Mouse (Mus musculus): Measurements from ENCODE around the gene Papss2. TPM values are rescaled to one million over a fixed set of nuclear protein-coding genes. Genes with fewer than 3 reads are reported as not detected.

The Papss2 gene
- polyA plus RNA-seq, 1 experiment from 2014 or later, result 2.1 TPM

DNA sequence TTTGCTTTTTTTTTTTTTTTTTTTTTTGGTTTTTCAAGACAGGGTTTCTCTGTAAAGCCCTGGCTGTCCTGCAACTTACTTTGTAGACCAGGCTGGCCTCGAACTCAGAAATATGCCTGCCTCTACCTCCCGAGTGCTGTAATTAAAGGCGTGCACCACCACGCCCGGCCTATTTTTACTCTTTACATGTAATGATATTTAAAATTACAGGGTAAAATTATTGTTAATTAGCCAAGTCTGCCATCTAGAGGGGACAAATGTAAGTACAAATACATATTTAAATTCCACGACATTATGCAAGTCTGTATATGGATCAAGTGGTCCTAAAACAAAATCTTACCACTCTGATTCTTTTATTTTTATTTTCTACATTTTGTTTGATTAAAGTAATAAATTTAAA is 94.1 kb downstream of the Papss2 start:
- ATAC-seq (ENCODE audit: low FRiP score) (no peak), DNase-seq (ENCODE audit: low spot score, missing footprints) (peak; percentile 77)
- H3K27ac ChIP-seq (ENCODE audit: low read depth, low read length), result no peak overlapping the region
- H3K4me1 ChIP-seq (ENCODE audit: control insufficient read depth, insufficient read depth, low read length), result no peaks in the 10 kb centered on the region
- peaks cover 12% of the 10 kb centered on the region for H3K36me3 ChIP-seq (ENCODE audit: control insufficient read depth, insufficient read depth, low read length)
- H3K4me3 ChIP-seq (ENCODE audit: low read depth, low read length), result no peak overlapping the region
- no peaks in the 10 kb centered on the region for H3K9me3 ChIP-seq (ENCODE audit: control insufficient read depth, low read length)
- H3K4me2 ChIP-seq, result no peak overlapping the region
- no peak overlapping the region for H3K9ac ChIP-seq (ENCODE audit: low read length)
- no peaks in the 10 kb centered on the region for H3K27me3 ChIP-seq (ENCODE audit: control insufficient read depth, insufficient read depth, low read length)
- 88% methylated on average over 6 of the region's 6 CpGs for WGBS

DNA sequence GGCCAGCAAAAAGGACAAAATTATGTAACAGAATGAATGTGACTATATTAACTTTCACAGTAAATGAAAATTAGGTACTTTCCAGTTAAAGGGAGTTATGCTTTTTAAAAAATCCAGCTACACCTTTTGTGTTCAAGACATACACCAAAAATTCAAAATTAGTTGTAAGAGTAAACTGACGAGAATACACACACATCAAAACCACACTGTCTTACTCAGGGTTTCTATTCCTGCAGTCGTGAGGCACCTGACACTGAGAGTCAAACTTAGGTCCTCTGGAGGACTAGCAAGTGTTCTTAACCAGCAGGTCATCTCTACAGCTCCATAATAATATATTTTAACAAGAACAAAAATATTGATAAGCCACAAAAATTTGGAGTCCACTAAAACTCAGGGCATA is 101.1 kb downstream of the Papss2 start:
- Histone ChIP-seq H3K36me3 (ENCODE audit: control insufficient read depth, insufficient read depth, low read length) (peaks cover 13% of the 10 kb centered on the region), H3K27ac (ENCODE audit: low read depth, low read length) (no peak overlapping the region), H3K4me3 (ENCODE audit: low read depth, low read length) (no peak overlapping the region), H3K4me1 (ENCODE audit: control insufficient read depth, insufficient read depth, low read length) (no peaks in the 10 kb centered on the region), H3K9ac (ENCODE audit: low read length) (no peak overlapping the region), H3K27me3 (ENCODE audit: control insufficient read depth, insufficient read depth, low read length) (no peaks in the 10 kb centered on the region), H3K4me2 (no peak overlapping the region), H3K9me3 (ENCODE audit: control insufficient read depth, low read length) (no peaks in the 10 kb centered on the region)
- DNase-seq (ENCODE audit: low spot score, missing footprints), result peak; percentile 53
- no peak for ATAC-seq (ENCODE audit: low FRiP score)
- 90% methylated on average over 2 of the region's 2 CpGs for WGBS

DNA sequence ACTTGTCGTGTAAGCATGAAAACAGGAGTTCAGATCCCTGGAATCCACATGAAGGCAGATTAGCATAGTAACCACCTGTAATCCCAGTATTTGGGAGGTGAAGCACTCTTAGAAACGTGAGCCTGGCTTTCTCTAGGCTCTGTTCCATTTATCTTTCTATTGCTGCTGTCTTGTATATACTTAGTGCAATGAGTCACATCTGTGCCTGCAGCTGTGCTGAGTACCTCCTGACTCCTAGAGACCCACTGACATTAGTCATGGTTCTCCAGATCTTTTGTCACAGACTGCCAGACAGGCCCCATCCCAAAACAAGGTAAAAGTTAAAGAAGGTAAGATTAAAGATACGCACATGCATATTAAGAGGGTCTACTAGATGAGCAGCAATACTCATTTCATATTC is 106.6 kb downstream of the Papss2 start:
- peaks cover 12% of the 10 kb centered on the region; the same call in 1 of the 2 replicates for H3K36me3 ChIP-seq (ENCODE audit: control insufficient read depth, insufficient read depth, low read length)
- no peak overlapping the region for H3K9ac ChIP-seq (ENCODE audit: low read length)
- no peaks in the 10 kb centered on the region for H3K27me3 ChIP-seq (ENCODE audit: control insufficient read depth, insufficient read depth, low read length)
- WGBS, result 85% methylated on average over 3 of the region's 3 CpGs
- H3K4me3 ChIP-seq (ENCODE audit: low read depth, low read length), result no peak overlapping the region
- H3K4me1 ChIP-seq (ENCODE audit: control insufficient read depth, insufficient read depth, low read length), result no peaks in the 10 kb centered on the region
- peak; percentile 74 for DNase-seq (ENCODE audit: low spot score, missing footprints)
- H3K4me2 ChIP-seq, result no peak overlapping the region
- H3K27ac ChIP-seq (ENCODE audit: low read depth, low read length), result no peak overlapping the region
- no peaks in the 10 kb centered on the region for H3K9me3 ChIP-seq (ENCODE audit: control insufficient read depth, low read length)
- no peak for ATAC-seq (ENCODE audit: low FRiP score)

DNA sequence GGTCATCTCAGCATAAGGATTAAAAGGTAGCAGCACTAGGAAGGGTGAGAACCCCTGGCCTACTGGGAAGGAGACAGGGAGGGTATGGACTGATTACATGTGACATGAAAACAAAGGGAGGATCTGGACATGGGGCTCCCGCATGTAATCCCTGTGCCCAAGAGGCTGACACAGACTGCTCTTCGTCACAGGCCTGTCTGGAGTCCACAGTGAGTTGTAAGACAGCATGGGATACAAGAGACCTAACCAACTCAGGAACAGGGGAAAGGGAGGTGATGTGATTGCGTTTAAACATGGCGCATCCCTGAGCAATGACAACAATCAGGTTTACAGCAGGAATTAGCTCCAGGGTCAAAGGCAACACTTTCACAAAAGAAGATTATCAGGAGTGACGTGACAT is 113.4 kb downstream of the Papss2 start:
- ATAC-seq (ENCODE audit: low FRiP score), result no peak
- H3K4me1 ChIP-seq (ENCODE audit: control insufficient read depth, insufficient read depth, low read length), result peaks cover 7% of the 10 kb centered on the region; the same call in 1 of the 2 replicates

DNA sequence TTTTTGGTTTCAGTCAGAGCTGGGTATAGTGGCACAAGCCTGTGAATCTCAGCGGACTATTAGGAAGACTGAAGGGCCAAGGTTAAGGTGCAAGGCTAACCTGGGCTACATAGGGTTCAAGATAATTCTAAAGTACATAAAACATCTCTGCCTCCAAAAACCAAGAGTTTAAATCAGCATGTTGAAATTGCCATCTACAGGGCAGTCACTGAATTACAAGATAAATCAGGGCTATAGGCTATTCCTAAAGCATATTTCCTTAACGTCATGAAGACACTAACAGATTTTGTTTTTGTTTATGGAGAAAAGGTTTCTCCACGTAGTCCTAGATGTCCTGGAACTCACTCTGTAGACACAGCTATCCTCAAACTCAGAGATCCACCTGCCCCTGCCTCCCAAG is 114.7 kb downstream of the Papss2 start:
- no peaks in the 10 kb centered on the region for H3K27me3 ChIP-seq (ENCODE audit: control insufficient read depth, insufficient read depth, low read length)
- WGBS, result 73% methylated on average over 3 of the region's 3 CpGs
- DNase-seq (ENCODE audit: low spot score, missing footprints), result peak; percentile 86
- no peak overlapping the region for H3K4me2 ChIP-seq
- H3K27ac ChIP-seq (ENCODE audit: low read depth, low read length), result no peak overlapping the region
- H3K4me3 ChIP-seq (ENCODE audit: low read depth, low read length), result no peak overlapping the region
- no peaks in the 10 kb centered on the region for H3K9me3 ChIP-seq (ENCODE audit: control insufficient read depth, low read length)
- ATAC-seq (ENCODE audit: low FRiP score), result no peak
- peaks cover 2% of the 10 kb centered on the region; the same call in 1 of the 2 replicates for H3K36me3 ChIP-seq (ENCODE audit: control insufficient read depth, insufficient read depth, low read length)
- H3K9ac ChIP-seq (ENCODE audit: low read length), result no peak overlapping the region
- peaks cover 7% of the 10 kb centered on the region; the same call in 1 of the 2 replicates for H3K4me1 ChIP-seq (ENCODE audit: control insufficient read depth, insufficient read depth, low read length)

More for the DNA sequence above, 113.4 kb downstream of the Papss2 start:
- H3K27ac ChIP-seq (ENCODE audit: low read depth, low read length), result no peak overlapping the region
- H3K36me3 ChIP-seq (ENCODE audit: control insufficient read depth, insufficient read depth, low read length), result peaks cover 7% of the 10 kb centered on the region; the same call in 1 of the 2 replicates
- H3K27me3 ChIP-seq (ENCODE audit: control insufficient read depth, insufficient read depth, low read length), result no peaks in the 10 kb centered on the region
- H3K4me3 ChIP-seq (ENCODE audit: low read depth, low read length), result no peak overlapping the region
- WGBS, result 84% methylated on average over 5 of the region's 5 CpGs
- no peak overlapping the region for H3K4me2 ChIP-seq
- no peak overlapping the region for H3K9ac ChIP-seq (ENCODE audit: low read length)
- no peaks in the 10 kb centered on the region for H3K9me3 ChIP-seq (ENCODE audit: control insufficient read depth, low read length)
- DNase-seq (ENCODE audit: low spot score, missing footprints), result peak; percentile 53

DNA sequence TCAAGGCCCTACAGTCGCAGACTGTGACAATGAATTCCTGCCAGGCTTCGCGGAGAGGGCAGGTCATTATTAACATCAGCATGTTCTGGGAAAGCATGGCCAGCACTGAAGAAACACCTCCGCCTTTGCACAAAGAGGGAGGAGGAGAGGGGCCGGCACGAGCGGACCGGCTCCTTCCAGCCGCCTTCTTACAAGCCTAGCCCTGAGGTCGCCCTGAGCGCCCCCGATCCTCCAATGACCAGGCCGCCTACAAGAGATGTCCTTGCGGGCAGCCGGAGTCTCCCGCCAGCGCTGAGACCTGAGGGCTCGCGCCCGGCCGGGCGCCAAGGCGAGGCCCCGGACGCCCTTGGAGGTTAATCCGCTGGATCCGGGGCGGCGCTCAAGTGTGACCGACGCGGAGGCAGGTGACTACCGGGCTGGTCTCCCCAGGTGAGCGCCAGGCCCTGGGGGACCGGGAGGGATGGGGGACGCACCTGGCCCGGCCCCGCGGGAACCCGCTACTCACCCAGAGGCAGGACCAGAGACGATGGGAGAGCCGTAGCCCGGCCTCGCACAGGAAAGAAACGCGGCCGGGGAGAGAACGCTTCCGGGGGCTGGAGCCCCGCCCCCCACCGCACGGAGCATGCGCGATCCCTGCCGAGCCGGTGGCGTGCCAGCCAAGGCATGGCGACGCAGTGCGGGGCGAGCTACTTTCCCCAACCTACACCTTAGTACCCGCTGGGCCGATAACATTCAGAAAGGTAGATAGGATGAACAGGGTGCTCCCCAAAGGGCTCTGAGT is 116.4 kb downstream of the Papss2 start:
- peak overlapping the region; percentile 92 for H3K4me3 ChIP-seq (ENCODE audit: low read depth, low read length)
- peak; percentile 96 for ATAC-seq (ENCODE audit: low FRiP score)
- peak overlapping the region; percentile 74 for H3K4me2 ChIP-seq
- H3K9me3 ChIP-seq (ENCODE audit: control insufficient read depth, low read length), result no peaks in the 10 kb centered on the region
- H3K9ac ChIP-seq (ENCODE audit: low read length), result peak overlapping the region; percentile 91
- H3K4me1 ChIP-seq (ENCODE audit: control insufficient read depth, insufficient read depth, low read length), result peaks cover 7% of the 10 kb centered on the region; the same call in 1 of the 2 replicates
- peak overlapping the region; percentile 90 for H3K27ac ChIP-seq (ENCODE audit: low read depth, low read length)
- DNase-seq (ENCODE audit: low spot score, missing footprints), result peak; percentile 99
- WGBS, result under 1% methylated on average over 60 of the region's 63 CpGs
- H3K27me3 ChIP-seq (ENCODE audit: control insufficient read depth, insufficient read depth, low read length), result no peaks in the 10 kb centered on the region
- no peaks in the 10 kb centered on the region for H3K36me3 ChIP-seq (ENCODE audit: control insufficient read depth, insufficient read depth, low read length)

DNA sequence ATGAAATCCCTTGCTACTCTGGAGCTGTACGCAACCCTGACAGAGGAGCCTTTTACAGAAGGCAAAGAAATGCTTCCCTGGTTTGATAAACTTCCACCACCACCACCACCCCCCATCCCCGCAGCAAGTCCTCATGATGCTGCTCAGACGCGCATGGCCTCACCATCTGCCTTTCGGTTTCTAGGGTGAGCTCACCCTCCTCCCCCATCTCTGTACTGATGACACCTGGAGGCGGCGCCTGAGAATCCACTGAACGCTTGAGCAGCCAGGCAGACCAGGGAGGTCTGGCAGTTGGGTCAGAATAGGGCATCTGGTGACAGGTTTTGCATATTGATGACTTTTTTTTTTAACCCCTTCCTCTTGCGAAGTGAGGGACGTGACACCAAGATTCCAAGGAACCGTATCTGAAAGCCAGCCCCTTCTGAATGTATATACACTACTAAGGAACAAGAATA is 117.0 kb downstream of the Papss2 start:
- WGBS, result under 1% methylated on average over 11 of the region's 11 CpGs

DNA sequence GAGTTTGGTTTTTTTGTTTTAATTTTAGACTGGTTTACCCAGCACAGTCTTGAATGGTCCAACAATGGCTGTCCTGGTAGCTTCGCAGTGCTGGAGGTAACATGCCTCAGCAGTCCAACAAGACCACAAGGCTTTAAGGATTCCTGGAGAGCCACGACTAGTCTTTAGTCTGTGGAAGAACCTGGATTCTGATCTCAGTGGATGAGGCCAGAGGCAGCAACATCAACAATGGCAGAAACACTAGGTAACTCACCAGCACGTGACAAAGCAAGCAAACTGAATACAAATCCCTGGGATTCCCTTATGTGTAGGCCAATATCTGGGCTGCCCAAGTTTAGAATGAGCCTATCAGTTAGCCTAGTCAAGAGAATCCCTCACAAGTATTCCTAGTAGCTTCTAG is 117.9 kb downstream of the Papss2 start:
- Histone ChIP-seq H3K9me3 (ENCODE audit: control insufficient read depth, low read length) (no peaks in the 10 kb centered on the region), H3K4me2 (no peak overlapping the region), H3K9ac (ENCODE audit: low read length) (no peak overlapping the region), H3K4me1 (ENCODE audit: control insufficient read depth, insufficient read depth, low read length) (peaks cover 7% of the 10 kb centered on the region; the same call in 1 of the 2 replicates), H3K4me3 (ENCODE audit: low read depth, low read length) (no peak overlapping the region), H3K27me3 (ENCODE audit: control insufficient read depth, insufficient read depth, low read length) (no peaks in the 10 kb centered on the region), H3K27ac (ENCODE audit: low read depth, low read length) (no peak overlapping the region), H3K36me3 (ENCODE audit: control insufficient read depth, insufficient read depth, low read length) (no peaks in the 10 kb centered on the region)
- 65% methylated on average over 3 of the region's 3 CpGs for WGBS
- ATAC-seq (ENCODE audit: low FRiP score), result no peak
- DNase-seq (ENCODE audit: low spot score, missing footprints), result peak; percentile 81

More for the DNA sequence above, 117.0 kb downstream of the Papss2 start:
- Histone ChIP-seq H3K9me3 (ENCODE audit: control insufficient read depth, low read length) (no peaks in the 10 kb centered on the region), H3K9ac (ENCODE audit: low read length) (peak overlapping the region; percentile 91), H3K4me2 (peak overlapping the region; percentile 74), H3K27ac (ENCODE audit: low read depth, low read length) (peak overlapping the region; percentile 90), H3K27me3 (ENCODE audit: control insufficient read depth, insufficient read depth, low read length) (no peaks in the 10 kb centered on the region), H3K4me1 (ENCODE audit: control insufficient read depth, insufficient read depth, low read length) (peaks cover 7% of the 10 kb centered on the region; the same call in 1 of the 2 replicates), H3K4me3 (ENCODE audit: low read depth, low read length) (peak overlapping the region; percentile 92), H3K36me3 (ENCODE audit: control insufficient read depth, insufficient read depth, low read length) (no peaks in the 10 kb centered on the region)
- DNase-seq (ENCODE audit: low spot score, missing footprints), result no peak
- ATAC-seq (ENCODE audit: low FRiP score), result peak; percentile 88

DNA sequence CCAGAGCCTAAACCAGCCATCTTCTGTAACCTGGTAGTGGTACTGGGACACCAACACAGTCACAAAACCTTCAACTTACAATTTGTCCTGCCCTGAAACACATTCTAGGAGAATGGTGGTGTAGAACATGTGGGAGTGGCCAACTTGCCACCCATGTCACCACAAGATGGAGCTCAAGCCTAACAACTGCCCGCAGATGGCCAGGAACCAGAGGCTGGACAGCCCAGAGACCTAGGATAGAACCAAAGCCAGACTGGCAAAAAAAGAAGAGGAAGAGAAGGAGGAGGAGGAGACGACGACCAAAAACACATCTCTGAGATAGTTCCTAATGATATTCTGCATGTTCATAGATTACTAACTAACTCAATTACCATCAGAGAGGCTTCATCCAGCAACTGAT is 119.6 kb downstream of the Papss2 start:
- Histone ChIP-seq H3K27me3 (ENCODE audit: control insufficient read depth, insufficient read depth, low read length) (no peaks in the 10 kb centered on the region), H3K9me3 (ENCODE audit: control insufficient read depth, low read length) (no peaks in the 10 kb centered on the region), H3K27ac (ENCODE audit: low read depth, low read length) (no peak overlapping the region), H3K9ac (ENCODE audit: low read length) (no peak overlapping the region), H3K4me1 (ENCODE audit: control insufficient read depth, insufficient read depth, low read length) (peaks cover 7% of the 10 kb centered on the region; the same call in 1 of the 2 replicates), H3K36me3 (ENCODE audit: control insufficient read depth, insufficient read depth, low read length) (no peaks in the 10 kb centered on the region), H3K4me3 (ENCODE audit: low read depth, low read length) (no peak overlapping the region), H3K4me2 (no peak overlapping the region)
- ATAC-seq (ENCODE audit: low FRiP score) (peak; percentile 28; the same call in 1 of the 2 replicates), DNase-seq (ENCODE audit: low spot score, missing footprints) (peak; percentile 92)
- WGBS, result 7% methylated on average over 3 of the region's 3 CpGs
